11 mouse cellular contexts compared by ENCODE assay signal in the genomic region with DNA sequence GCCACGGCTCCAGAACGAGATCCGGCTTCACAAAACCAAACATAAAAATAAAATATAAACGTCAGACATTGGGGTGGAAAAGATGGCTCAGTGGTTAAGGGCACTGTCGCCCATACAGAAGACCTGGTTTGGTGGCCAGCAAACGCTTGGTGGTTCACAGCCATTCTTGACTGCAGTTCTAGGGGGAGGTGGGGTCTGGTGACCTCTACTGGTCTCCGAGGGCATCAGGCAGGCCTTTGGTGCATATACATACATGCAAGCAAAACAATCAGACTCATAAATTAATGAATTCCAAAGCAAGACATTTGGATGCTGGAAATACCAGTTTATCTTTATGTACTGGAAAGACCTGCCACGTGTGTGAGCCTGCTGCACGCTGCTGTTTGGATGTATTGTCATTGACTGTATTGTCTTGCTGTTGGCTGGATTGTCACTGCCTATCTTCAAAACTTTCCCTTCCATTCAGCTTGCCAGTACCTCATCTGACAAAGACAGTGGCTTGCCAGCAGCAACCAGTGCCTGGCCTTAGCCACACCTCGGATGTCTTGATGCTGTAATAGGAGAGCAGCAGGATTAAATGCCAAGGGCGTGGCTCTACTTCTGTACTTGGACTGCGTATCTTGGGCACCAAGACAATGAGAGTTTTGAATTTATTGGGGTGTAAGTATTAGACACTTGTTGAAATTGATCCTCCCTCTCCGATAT. TPM values are rescaled to one million over a fixed set of nuclear protein-coding genes. Genes with fewer than 3 reads are reported as not detected.
DNase-seq lines count a peak whose midpoint lies in the region; ATAC-seq and TF ChIP-seq lines count a peak whose summit lies in the region.
"Had no signal": no experiment of that assay in that cellular context is flagged by ENCODE, and none has a peak within 500 bp of the region (broad histone marks: within the 10 kb centered on the region; RNA-seq: fewer than 3 reads in every experiment).

No protein-coding gene starts in this region.

- TF ChIP-seq POLR2A in lung, adult 2 months (IDR thresholded peaks at IDR 0.05; ENCODE audit: borderline replicate concordance, extremely low read depth, low read depth, low read length) = no peak

- H3K4me1 ChIP-seq in lung, adult 2 months (ENCODE audit: control insufficient read depth, insufficient read depth, low read length) = no peaks in the 10 kb centered on the region
- peaks cover 13% of the 10 kb centered on the region for H3K4me1 ChIP-seq in forebrain, embryonic 12.5 days
- no peaks in the 10 kb centered on the region for H3K4me1 ChIP-seq in hindbrain, embryonic 16.5 days (ENCODE audit: control insufficient read depth, insufficient read depth, low read depth, low read length)
- no peaks in the 10 kb centered on the region for H3K4me1 ChIP-seq in neural tube, embryonic 14.5 days (ENCODE audit: control insufficient read depth, insufficient read depth, low read length)
- H3K4me1 ChIP-seq: heart, embryonic 15.5 days; limb, embryonic 12.5 days; megakaryocyte, embryonic 14.5 days had no signal

- no peak overlapping the region for H3K27ac ChIP-seq in forebrain, embryonic 12.5 days
- peak overlapping the region; percentile 54 for H3K27ac ChIP-seq in hindbrain, embryonic 16.5 days (ENCODE audit: low read depth, low read length)
- H3K27ac ChIP-seq in neural tube, embryonic 14.5 days (ENCODE audit: low read depth, low read length) = no peak overlapping the region
- H3K27ac ChIP-seq: heart, embryonic 15.5 days; limb, embryonic 12.5 days had no signal

- H3K4me3 ChIP-seq in lung, adult 2 months (replicated peaks; ENCODE audit: extremely low read depth, low read depth, low read length) = no peak overlapping the region
- H3K4me3 ChIP-seq in forebrain, embryonic 12.5 days (replicated peaks) = no peak overlapping the region
- no peak overlapping the region for H3K4me3 ChIP-seq in hindbrain, embryonic 16.5 days (ENCODE audit: low read length)
- no peak overlapping the region for H3K4me3 ChIP-seq in neural tube, embryonic 14.5 days (ENCODE audit: low read depth, low read length)
- H3K4me3 ChIP-seq: heart, embryonic 15.5 days; limb, embryonic 12.5 days; megakaryocyte, embryonic 14.5 days had no signal

- H3K27me3 ChIP-seq in forebrain, embryonic 12.5 days = no peaks in the 10 kb centered on the region
- H3K27me3 ChIP-seq in hindbrain, embryonic 16.5 days (replicated peaks; ENCODE audit: control insufficient read depth, insufficient read depth, low read length) = no peaks in the 10 kb centered on the region
- H3K27me3 ChIP-seq in neural tube, embryonic 14.5 days (ENCODE audit: control insufficient read depth, insufficient read depth, low read length) = no peaks in the 10 kb centered on the region
- H3K27me3 ChIP-seq: heart, embryonic 15.5 days; limb, embryonic 12.5 days; megakaryocyte, embryonic 14.5 days had no signal

- DNase-seq in lung, adult 2 months = no peak
- no peak for DNase-seq in lung, postnatal 36 days
- DNase-seq in urinary bladder, postnatal 10 days (ENCODE audit: low spot score) = no peak
- DNase-seq in adrenal gland, adult (ENCODE audit: inconsistent age in 2 of 2, low spot score in 1 of 2) = no peak
- DNase-seq: kidney, adult 11 months had no signal

- TF ChIP-seq CTCF in lung, adult 2 months (IDR thresholded peaks at IDR 0.05; ENCODE audit: insufficient read depth, low read length) = peak; percentile 34; the same call in 1 of the 2 replicates

- H3K9ac ChIP-seq in forebrain, embryonic 12.5 days = no peak overlapping the region
- H3K9ac ChIP-seq in hindbrain, embryonic 16.5 days (ENCODE audit: low read depth, low read length) = no peak overlapping the region
- no peak overlapping the region for H3K9ac ChIP-seq in neural tube, embryonic 14.5 days (replicated peaks; ENCODE audit: low read depth, low read length)
- H3K9ac ChIP-seq: heart, embryonic 15.5 days; limb, embryonic 12.5 days had no signal

- no peaks in the 10 kb centered on the region for H3K9me3 ChIP-seq in forebrain, embryonic 12.5 days
- no peaks in the 10 kb centered on the region for H3K9me3 ChIP-seq in hindbrain, embryonic 16.5 days (ENCODE audit: control insufficient read depth, low read length)
- H3K9me3 ChIP-seq in neural tube, embryonic 14.5 days (ENCODE audit: control insufficient read depth, low read length) = no peaks in the 10 kb centered on the region
- H3K9me3 ChIP-seq: heart, embryonic 15.5 days; limb, embryonic 12.5 days; megakaryocyte, embryonic 14.5 days had no signal

- WGBS in lung, adult 2 months = 77% methylated on average over 13 of the region's 13 CpGs
- WGBS in forebrain, embryonic 12.5 days = 83% methylated on average over 13 of the region's 13 CpGs
- WGBS in hindbrain, embryonic 16.5 days = 81% methylated on average over 13 of the region's 13 CpGs
- WGBS in neural tube, embryonic 14.5 days = 85% methylated on average over 13 of the region's 13 CpGs

- no peak overlapping the region for H3K4me2 ChIP-seq in forebrain, embryonic 12.5 days
- H3K4me2 ChIP-seq in hindbrain, embryonic 16.5 days (ENCODE audit: low read length) = no peak overlapping the region; the same call in 1 of the 2 replicates
- no peak overlapping the region for H3K4me2 ChIP-seq in neural tube, embryonic 14.5 days (ENCODE audit: low read depth, low read length)
- H3K4me2 ChIP-seq: heart, embryonic 15.5 days; limb, embryonic 12.5 days had no signal

- no peaks in the 10 kb centered on the region for H3K36me3 ChIP-seq in forebrain, embryonic 12.5 days (replicated peaks)
- no peaks in the 10 kb centered on the region for H3K36me3 ChIP-seq in hindbrain, embryonic 16.5 days (ENCODE audit: control insufficient read depth, insufficient read depth, low read length)
- no peaks in the 10 kb centered on the region for H3K36me3 ChIP-seq in neural tube, embryonic 14.5 days (ENCODE audit: control insufficient read depth, insufficient read depth, low read length)
- H3K36me3 ChIP-seq: heart, embryonic 15.5 days; limb, embryonic 12.5 days had no signal

- ATAC-seq in forebrain, embryonic 12.5 days (ENCODE audit: low FRiP score) = peak; percentile 70
- ATAC-seq in hindbrain, embryonic 16.5 days = peak; percentile 56
- ATAC-seq in neural tube, embryonic 14.5 days (ENCODE audit: low read depth) = peak; percentile 46; the same call in 1 of the 2 replicates

RNA-seq across cellular contexts. Expression of a gene that starts 24.9 kb away (rescaled TPM):
- polyA plus RNA-seq in lung, adult 2 months (2012; rRNA removed) = 8.5 and 9.4 TPM in 2 replicates
- 2.5 and 3.0 TPM in 2 replicates for polyA plus RNA-seq in forebrain, embryonic 12.5 days (2016; fragmentation: Nextera tagmentation; extraction: Ambion mirVana)
- polyA plus RNA-seq in hindbrain, embryonic 16.5 days (2015; fragmentation: Nextera tagmentation; extraction: Ambion mirVana) = 2.2 and 2.5 TPM in 2 replicates
- 2.2 and 3.0 TPM in 2 replicates for polyA plus RNA-seq in neural tube, embryonic 14.5 days (2014; fragmentation: Nextera tagmentation; extraction: Ambion mirVana)
